ENCODE assay signal across 13 mouse cellular contexts in genomic region chr17:87172031-87172430, GRCm38 (mm10).
"Had no signal": no experiment of that assay in that cellular context is flagged by ENCODE, and none has a peak within 500 bp of the region (broad histone marks: within the 10 kb centered on the region; RNA-seq: fewer than 3 reads in every experiment).

No protein-coding gene starts in this region.

- H3K27ac ChIP-seq: left cerebral cortex, adult 2 months; liver, embryonic 13.5 days had no signal

- H3K9ac ChIP-seq: liver, embryonic 13.5 days had no signal

- H3K4me3 ChIP-seq: left cerebral cortex, adult 2 months; liver, embryonic 13.5 days had no signal

- H3K9me3 ChIP-seq: liver, embryonic 13.5 days had no signal

- H3K27me3 ChIP-seq: liver, embryonic 13.5 days had no signal

- DNase-seq: kidney, adult 18-20 months; kidney, postnatal 14 days; layer of hippocampus, postnatal 36 days; liver, embryonic 13.5 days; lung, adult 2 months; lung, postnatal 14 days; lung, postnatal 4 days; midbrain, embryonic 14.5 days; right cerebral cortex, postnatal 14 days; right cerebral cortex, postnatal 4 days; thymus, postnatal 25 days had no signal

- H3K4me2 ChIP-seq: liver, embryonic 13.5 days; midbrain, embryonic 11.5 days had no signal

- H3K36me3 ChIP-seq: liver, embryonic 13.5 days had no signal
